Mouse (Mus musculus) small intestine, adult 2 months (tissue): ENCODE data around the gene Ubxn7.

Experiments used
- CTCF ChIP-seq: fragments of 200-500 bp; IDR thresholded peaks from 2 replicates; pipeline ENCODE4 v1.5.1; 2012; ENCODE audit warnings: low read depth, mild to moderate bottlenecking, control low read depth, inconsistent platforms, low read length, moderate library complexity, mixed read lengths; ENCODE audit not compliant: insufficient replicate concordance, insufficient read length; ENCODE audit errors: extremely low read depth
- POLR2A ChIP-seq: fragments of 200-500 bp; IDR thresholded peaks from 2 replicates; pipeline ENCODE4 v1.6.1; 2012; ENCODE audit warnings: low read depth, mild to moderate bottlenecking, control low read depth, inconsistent platforms, low read length, moderate library complexity

DNA sequence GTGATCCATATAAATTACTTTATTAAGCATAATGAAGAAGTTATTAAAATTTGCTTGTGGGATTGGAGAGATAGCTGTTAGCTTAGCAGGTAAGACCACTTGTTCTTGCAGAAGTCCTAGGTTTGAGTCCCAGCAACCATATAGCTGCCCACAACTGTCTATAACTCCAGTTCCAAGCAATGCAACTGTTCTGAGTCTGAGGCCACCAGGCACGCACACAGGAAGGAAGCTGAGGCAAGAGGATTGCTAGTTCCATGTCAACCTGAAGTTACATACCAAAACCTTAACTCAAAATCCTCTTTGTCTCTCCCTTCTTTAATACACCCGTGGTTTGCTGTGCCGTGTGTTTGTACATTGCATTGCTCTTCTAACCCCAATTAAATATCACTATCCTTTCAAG, 58.8 kb downstream of the Ubxn7 start:
- TF ChIP-seq POLR2A (no peak), CTCF (no peak)
